Mouse (Mus musculus): ENCODE measurements around the gene Tuba4a.

DNA sequence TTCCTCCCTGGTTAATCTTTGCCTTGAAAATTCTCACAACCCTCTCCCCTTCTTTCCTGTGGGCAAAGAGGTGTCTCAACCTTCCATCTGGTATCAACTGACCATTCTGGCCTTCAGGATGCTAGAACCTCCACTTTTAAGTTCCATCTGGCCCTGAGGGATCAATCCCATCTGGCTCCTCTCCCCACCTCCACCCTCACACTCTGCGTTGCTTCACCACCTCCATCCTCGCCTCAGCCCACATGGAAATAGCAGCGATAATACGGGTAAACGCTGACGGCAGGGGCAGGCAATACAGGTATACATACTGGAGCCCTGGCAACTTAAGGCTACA is 1.8 kb downstream of the Tuba4a start:
- TF ChIP-seq EP300 (IDR thresholded peaks at IDR 0.05; ENCODE audit: insufficient read depth, low read depth, low read length), result no peak
- TF ChIP-seq CTCF (IDR thresholded peaks at IDR 0.05; ENCODE audit: low read depth, low read length), result no peak
